Mouse (Mus musculus): ENCODE data around the gene Nsf. TPM values are rescaled to one million over a fixed set of nuclear protein-coding genes. Genes with fewer than 3 reads are reported as not detected.
"Not testable (repeated sequence)": the region's sequence is repeated elsewhere in the genome, so short reads cannot be mapped to it uniquely, and the experiment has no call there.

Nsf gene
- polyA plus RNA-seq, 1 experiment from 2014 or later: 59.1 TPM

GRCm38 (mm10) chr11:103891781-103892180 lies 62.1 kb downstream of the Nsf start:
- Histone ChIP-seq H3K9ac (ENCODE audit: low read length) (no peak overlapping the region), H3K27me3 (ENCODE audit: control insufficient read depth, insufficient read depth, low read length) (no peaks in the 10 kb centered on the region), H3K4me2 (no peak overlapping the region), H3K4me1 (ENCODE audit: control insufficient read depth, insufficient read depth, low read length) (no peaks in the 10 kb centered on the region), H3K27ac (ENCODE audit: low read depth, low read length) (no peak overlapping the region), H3K36me3 (ENCODE audit: control insufficient read depth, insufficient read depth, low read length) (no peaks in the 10 kb centered on the region), H3K4me3 (ENCODE audit: low read depth, low read length) (no peak overlapping the region), H3K9me3 (ENCODE audit: control insufficient read depth, low read length) (no peaks in the 10 kb centered on the region)
- peak; percentile 75 for DNase-seq (ENCODE audit: low spot score, missing footprints)
- WGBS: 81% methylated on average over 10 of the region's 10 CpGs
- ATAC-seq (ENCODE audit: low FRiP score): no peak

DNA sequence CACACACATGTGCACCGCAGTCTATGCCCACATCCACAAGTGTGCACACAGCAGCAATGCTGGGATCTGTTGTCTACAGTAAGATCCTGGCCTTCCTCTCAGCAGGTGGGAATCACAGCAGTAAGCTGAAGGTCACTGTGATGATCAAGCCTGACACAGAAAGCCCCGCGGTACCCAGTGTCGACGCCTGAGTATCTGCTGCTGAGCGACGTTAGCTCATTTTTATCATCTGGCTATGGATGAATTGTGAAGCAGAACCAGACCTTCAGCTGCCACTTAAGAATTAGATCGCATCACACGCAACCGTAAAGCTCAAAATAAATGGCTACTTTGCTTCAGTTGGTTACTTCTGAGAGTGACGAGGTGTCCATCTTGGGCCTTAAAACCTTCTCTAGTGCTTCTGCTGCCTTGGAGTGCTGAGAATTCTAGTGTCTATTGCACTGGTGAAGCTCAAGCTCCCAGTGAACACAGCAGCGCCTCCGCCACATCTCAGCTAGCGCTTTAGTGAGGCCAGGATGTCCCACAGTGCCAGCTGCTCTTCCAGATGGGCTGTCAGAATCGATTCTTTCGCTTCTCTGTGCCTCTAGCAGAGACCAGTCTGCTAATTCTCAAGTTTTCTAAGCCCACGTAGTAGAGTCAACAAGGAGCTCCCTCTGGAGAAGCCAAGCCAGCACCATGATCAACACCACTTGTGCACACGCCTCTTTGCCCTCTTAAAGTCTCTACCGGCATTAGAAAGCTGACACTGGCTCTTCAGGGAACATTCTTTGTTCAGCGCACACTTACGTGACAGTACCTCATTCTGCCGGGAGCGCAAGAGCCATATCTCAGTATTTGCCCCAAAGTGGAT lies 63.3 kb downstream of the Nsf start:
- H3K9me3 ChIP-seq (ENCODE audit: control insufficient read depth, low read length): no peaks in the 10 kb centered on the region
- no peak overlapping the region for H3K4me3 ChIP-seq (ENCODE audit: low read depth, low read length)
- no peak overlapping the region for H3K9ac ChIP-seq (ENCODE audit: low read length)
- no peak overlapping the region for H3K27ac ChIP-seq (ENCODE audit: low read depth, low read length)
- H3K36me3 ChIP-seq (ENCODE audit: control insufficient read depth, insufficient read depth, low read length): no peaks in the 10 kb centered on the region
- H3K27me3 ChIP-seq (ENCODE audit: control insufficient read depth, insufficient read depth, low read length): no peaks in the 10 kb centered on the region
- no peak overlapping the region for H3K4me2 ChIP-seq
- peaks cover 2% of the 10 kb centered on the region; the same call in 1 of the 2 replicates for H3K4me1 ChIP-seq (ENCODE audit: control insufficient read depth, insufficient read depth, low read length)
- WGBS: 84% methylated on average over 23 of the region's 23 CpGs
- DNase-seq (ENCODE audit: low spot score, missing footprints): peak; percentile 75
- no peak for ATAC-seq (ENCODE audit: low FRiP score)

- DNase-seq (ENCODE audit: low spot score, missing footprints): peak; percentile 31
- Histone ChIP-seq H3K9me3 (ENCODE audit: control insufficient read depth, low read length) (no peaks in the 10 kb centered on the region), H3K4me2 (no peak overlapping the region), H3K4me3 (ENCODE audit: low read depth, low read length) (no peak overlapping the region), H3K4me1 (ENCODE audit: control insufficient read depth, insufficient read depth, low read length) (peaks cover 14% of the 10 kb centered on the region), H3K9ac (ENCODE audit: low read length) (no peak overlapping the region), H3K27ac (ENCODE audit: low read depth, low read length) (no peak overlapping the region), H3K36me3 (ENCODE audit: control insufficient read depth, insufficient read depth, low read length) (no peaks in the 10 kb centered on the region; the same call in 1 of the 2 replicates), H3K27me3 (ENCODE audit: control insufficient read depth, insufficient read depth, low read length) (no peaks in the 10 kb centered on the region)
- no peak for ATAC-seq (ENCODE audit: low FRiP score)
- 93% methylated on average over 11 of the region's 11 CpGs for WGBS
These were observed 66.0 kb downstream of the Nsf start for GRCm38 (mm10) chr11:103887724-103888410.

- no peak overlapping the region for H3K4me3 ChIP-seq (ENCODE audit: low read depth, low read length)
- H3K4me2 ChIP-seq: peak overlapping the region; percentile 34
- peaks cover 14% of the 10 kb centered on the region for H3K4me1 ChIP-seq (ENCODE audit: control insufficient read depth, insufficient read depth, low read length)
- DNase-seq (ENCODE audit: low spot score, missing footprints): peak; percentile 89
- no peaks in the 10 kb centered on the region for H3K27me3 ChIP-seq (ENCODE audit: control insufficient read depth, insufficient read depth, low read length)
- H3K9ac ChIP-seq (ENCODE audit: low read length): peak overlapping the region; percentile 34; the same call in 1 of the 2 replicates
- H3K9me3 ChIP-seq (ENCODE audit: control insufficient read depth, low read length): no peaks in the 10 kb centered on the region
- peak overlapping the region; percentile 49; the same call in 1 of the 2 replicates for H3K27ac ChIP-seq (ENCODE audit: low read depth, low read length)
- H3K36me3 ChIP-seq (ENCODE audit: control insufficient read depth, insufficient read depth, low read length): peaks cover under 1% of the 10 kb centered on the region; the same call in 1 of the 2 replicates
- 7% methylated on average over 13 of the region's 13 CpGs for WGBS
- peak; percentile 78; the same call in 1 of the 2 replicates for ATAC-seq (ENCODE audit: low FRiP score)
These were observed 69.0 kb downstream of the Nsf start for GRCm38 (mm10) chr11:103884749-103885383.

GRCm38 (mm10) chr11:103883793-103884192 lies 70.1 kb downstream of the Nsf start:
- no peak overlapping the region for H3K9ac ChIP-seq (ENCODE audit: low read length)
- no peak overlapping the region for H3K27ac ChIP-seq (ENCODE audit: low read depth, low read length)
- H3K4me3 ChIP-seq (ENCODE audit: low read depth, low read length): no peak overlapping the region
- H3K4me2 ChIP-seq: no peak overlapping the region
- ATAC-seq (ENCODE audit: low FRiP score) (no peak), DNase-seq (ENCODE audit: low spot score, missing footprints) (peak; percentile 68)
- peaks cover 2% of the 10 kb centered on the region; the same call in 1 of the 2 replicates for H3K36me3 ChIP-seq (ENCODE audit: control insufficient read depth, insufficient read depth, low read length)
- peaks cover 14% of the 10 kb centered on the region for H3K4me1 ChIP-seq (ENCODE audit: control insufficient read depth, insufficient read depth, low read length)
- 90% methylated on average over 10 of the region's 10 CpGs for WGBS
- no peaks in the 10 kb centered on the region for H3K27me3 ChIP-seq (ENCODE audit: control insufficient read depth, insufficient read depth, low read length)
- H3K9me3 ChIP-seq (ENCODE audit: control insufficient read depth, low read length): no peaks in the 10 kb centered on the region

DNA sequence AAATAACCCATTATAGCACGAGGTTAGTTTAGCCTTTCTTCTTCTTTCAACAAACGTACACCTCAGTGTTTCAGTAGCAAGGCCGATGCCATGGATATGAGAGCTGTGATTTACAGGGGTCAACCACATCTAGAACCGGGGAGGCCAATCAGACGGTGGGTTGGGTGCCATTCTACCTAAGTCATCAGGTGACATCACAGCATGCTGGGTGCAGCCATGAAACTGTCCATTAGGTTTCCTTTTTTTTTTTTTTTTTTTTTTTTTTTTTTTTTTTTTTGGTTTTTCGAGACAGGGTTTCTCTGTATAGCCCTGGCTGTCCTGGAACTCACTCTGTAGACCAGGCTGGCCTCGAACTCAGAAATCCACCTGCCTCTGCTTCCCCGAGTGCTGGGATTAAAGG lies 74.4 kb downstream of the Nsf start:
- not testable (repeated sequence) for ATAC-seq (ENCODE audit: low FRiP score); DNase-seq (ENCODE audit: low spot score, missing footprints); H3K36me3 ChIP-seq (ENCODE audit: control insufficient read depth, insufficient read depth, low read length); H3K4me3 ChIP-seq (ENCODE audit: low read depth, low read length); H3K9me3 ChIP-seq (ENCODE audit: control insufficient read depth, low read length); H3K4me2 ChIP-seq; H3K27me3 ChIP-seq (ENCODE audit: control insufficient read depth, insufficient read depth, low read length); H3K9ac ChIP-seq (ENCODE audit: low read length); H3K27ac ChIP-seq (ENCODE audit: low read depth, low read length); H3K4me1 ChIP-seq (ENCODE audit: control insufficient read depth, insufficient read depth, low read length)
- WGBS: 94% methylated on average over 6 of the region's 8 CpGs

DNA sequence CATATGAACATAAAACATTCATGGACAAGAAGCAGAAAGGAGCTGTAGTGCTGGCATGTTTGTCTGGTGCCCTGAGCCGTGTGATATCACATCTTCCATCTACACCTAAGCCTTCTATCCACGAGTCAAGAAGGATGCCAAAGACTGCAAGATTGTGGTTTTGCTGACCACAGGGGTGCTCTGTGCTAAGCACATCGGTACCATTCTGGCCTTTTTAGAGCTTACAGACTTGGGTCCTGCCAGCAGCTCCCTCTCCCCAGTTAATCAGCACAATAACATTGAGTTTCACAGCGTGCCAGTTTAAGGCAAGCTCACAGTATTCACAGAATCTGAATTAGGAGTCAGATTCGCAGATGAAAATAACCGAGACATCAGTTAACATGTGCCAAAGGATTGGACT lies 75.4 kb downstream of the Nsf start:
- H3K27me3 ChIP-seq (ENCODE audit: control insufficient read depth, insufficient read depth, low read length): no peaks in the 10 kb centered on the region
- 85% methylated on average over 6 of the region's 6 CpGs for WGBS
- no peaks in the 10 kb centered on the region for H3K9me3 ChIP-seq (ENCODE audit: control insufficient read depth, low read length)
- peak; percentile 69 for DNase-seq (ENCODE audit: low spot score, missing footprints)
- H3K27ac ChIP-seq (ENCODE audit: low read depth, low read length): no peak overlapping the region
- no peak for ATAC-seq (ENCODE audit: low FRiP score)
- H3K36me3 ChIP-seq (ENCODE audit: control insufficient read depth, insufficient read depth, low read length): peaks cover 5% of the 10 kb centered on the region; the same call in 1 of the 2 replicates
- H3K4me3 ChIP-seq (ENCODE audit: low read depth, low read length): no peak overlapping the region
- H3K4me1 ChIP-seq (ENCODE audit: control insufficient read depth, insufficient read depth, low read length): no peaks in the 10 kb centered on the region
- H3K4me2 ChIP-seq: no peak overlapping the region
- H3K9ac ChIP-seq (ENCODE audit: low read length): no peak overlapping the region

DNA sequence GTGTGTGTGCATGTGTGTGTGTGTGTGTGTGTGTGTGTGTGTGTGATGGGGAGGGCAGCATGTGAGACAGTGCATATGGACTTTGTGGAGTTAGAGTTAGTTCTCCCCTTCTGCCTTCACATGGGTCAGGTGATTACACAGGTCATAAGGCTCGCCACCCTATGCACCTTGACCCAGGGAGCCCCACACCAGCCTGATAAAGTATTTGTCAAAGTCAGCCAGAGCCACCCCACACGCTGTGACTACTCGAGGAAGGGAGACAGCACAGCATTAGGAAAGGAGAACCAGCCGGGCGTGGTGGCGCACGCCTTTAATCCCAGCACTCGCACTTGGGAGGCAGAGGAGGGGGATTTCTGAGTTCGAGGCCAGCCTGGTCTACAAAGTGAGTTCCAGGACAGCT lies 83.5 kb downstream of the Nsf start:
- Histone ChIP-seq H3K4me3 (ENCODE audit: low read depth, low read length) (no peak overlapping the region), H3K9ac (ENCODE audit: low read length) (no peak overlapping the region), H3K4me2 (no peak overlapping the region), H3K36me3 (ENCODE audit: control insufficient read depth, insufficient read depth, low read length) (peaks cover 6% of the 10 kb centered on the region; the same call in 1 of the 2 replicates), H3K27me3 (ENCODE audit: control insufficient read depth, insufficient read depth, low read length) (no peaks in the 10 kb centered on the region), H3K27ac (ENCODE audit: low read depth, low read length) (no peak overlapping the region), H3K9me3 (ENCODE audit: control insufficient read depth, low read length) (no peaks in the 10 kb centered on the region), H3K4me1 (ENCODE audit: control insufficient read depth, insufficient read depth, low read length) (no peaks in the 10 kb centered on the region)
- DNase-seq (ENCODE audit: low spot score, missing footprints): no peak
- 82% methylated on average over 9 of the region's 9 CpGs for WGBS
- no peak for ATAC-seq (ENCODE audit: low FRiP score)

Data from midbrain, embryonic 11.5 days (tissue).